Mouse (Mus musculus) myocyte (in vitro differentiated cells): ENCODE data around the gene Cuedc1. TPM values are rescaled to one million over a fixed set of nuclear protein-coding genes. Genes with fewer than 3 reads are reported as not detected.
A peak's percentile ranks its signal among the peaks of the same experiment; 100 is the strongest.

ENCODE experiments used
- H3K27me3 ChIP-seq: one replicate; pipeline ENCODE4 v1.6.1; 2011; ENCODE audit not compliant: control insufficient read depth, insufficient read depth, insufficient read length
- H3K36me3 ChIP-seq: one replicate; pipeline ENCODE4 v1.6.1; 2011; ENCODE audit not compliant: control insufficient read depth, insufficient read depth
- H3K4me2 ChIP-seq: one replicate; pipeline ENCODE4 v1.6.1; 2011; ENCODE audit warnings: low read depth, control low read depth
- H3K4me3 ChIP-seq: one replicate; pipeline ENCODE4 v1.5.1; 2011; ENCODE audit warnings: mild to moderate bottlenecking, control low read depth, moderate library complexity
- H3K79me2 ChIP-seq: one replicate; pipeline ENCODE4 v1.6.1; 2011; ENCODE audit not compliant: control insufficient read depth, insufficient read depth
- H3ac ChIP-seq: one replicate; pipeline ENCODE4 v1.6.1; 2011; ENCODE audit not compliant: control insufficient read depth, insufficient read length
- CEBPB ChIP-seq: IDR thresholded peaks from 2 replicates; pipeline ENCODE4 v1.6.1; 2011; ENCODE audit warnings: mild to moderate bottlenecking, moderate library complexity; ENCODE audit not compliant: poor library complexity, insufficient read depth, severe bottlenecking
- E2F4 ChIP-seq: IDR thresholded peaks from one replicate; pipeline ENCODE4 v1.6.1; 2011; ENCODE audit warnings: mild to moderate bottlenecking, control low read depth, moderate library complexity; ENCODE audit not compliant: insufficient read depth
- MAX ChIP-seq: IDR thresholded peaks from one replicate; pipeline ENCODE4 v1.6.1; 2011; ENCODE audit warnings: low read depth, mild to moderate bottlenecking, control low read depth
- MYOD1 ChIP-seq, 3 experiments: IDR thresholded peaks; one replicate each; pipeline ENCODE4 v1.6.1; 2011; ENCODE audit warnings: control low read depth in 2 of 3, low read depth in 2 of 3, mild to moderate bottlenecking in 2 of 3, moderate library complexity in 1 of 3; ENCODE audit not compliant: insufficient read length in 2 of 3, control insufficient read depth in 1 of 3
- MYOG ChIP-seq, 3 experiments: IDR thresholded peaks; one replicate each; pipeline ENCODE4 v1.6.1; 2011; ENCODE audit warnings: control low read depth in 2 of 3, low read depth in 2 of 3, mild to moderate bottlenecking in 2 of 3; ENCODE audit not compliant: insufficient read length in 2 of 3, control insufficient read depth in 1 of 3, insufficient read depth in 1 of 3
- POLR2A ChIP-seq: IDR thresholded peaks from one replicate; pipeline ENCODE4 v1.6.1; 2011; ENCODE audit warnings: low read depth, mild to moderate bottlenecking, control low read depth, moderate library complexity; ENCODE audit not compliant: insufficient read length
- POLR2AphosphoS2 ChIP-seq: IDR thresholded peaks from one replicate; pipeline ENCODE4 v1.6.1; 2011; ENCODE audit warnings: low read depth, control low read depth; ENCODE audit not compliant: insufficient read length
- REST ChIP-seq: IDR thresholded peaks from one replicate; pipeline ENCODE4 v1.6.1; 2011; ENCODE audit warnings: mild to moderate bottlenecking, control low read depth, moderate library complexity; ENCODE audit not compliant: insufficient read depth, insufficient read length
- SRF ChIP-seq: IDR thresholded peaks from one replicate; pipeline ENCODE4 v1.6.1; 2011; ENCODE audit warnings: low read depth; ENCODE audit not compliant: control insufficient read depth, insufficient read length
- TCF12 ChIP-seq: IDR thresholded peaks from one replicate; pipeline ENCODE4 v1.6.1; 2011; ENCODE audit warnings: mild to moderate bottlenecking, control low read depth; ENCODE audit not compliant: poor library complexity, insufficient read depth, severe bottlenecking
- TCF3 ChIP-seq: IDR thresholded peaks from one replicate; pipeline ENCODE4 v1.6.1; 2011; ENCODE audit warnings: low read depth, control low read depth; ENCODE audit not compliant: insufficient read length
- USF1 ChIP-seq: IDR thresholded peaks from one replicate; pipeline ENCODE4 v1.6.1; 2011; ENCODE audit warnings: low read depth, mild to moderate bottlenecking, control low read depth, moderate library complexity
- polyA plus RNA-seq: library from polyadenylated mRNA; unstranded; fragments of >200 nt; fragmentation: generic; extraction: Trizol; gene quantifications from one replicate; pipeline ENCODE4 v1.2.1, GENCODE M21; 2012; ENCODE audit warnings: missing spikeins

Gene Cuedc1
- polyA plus RNA-seq, 1 experiment = 40.8 TPM

DNA sequence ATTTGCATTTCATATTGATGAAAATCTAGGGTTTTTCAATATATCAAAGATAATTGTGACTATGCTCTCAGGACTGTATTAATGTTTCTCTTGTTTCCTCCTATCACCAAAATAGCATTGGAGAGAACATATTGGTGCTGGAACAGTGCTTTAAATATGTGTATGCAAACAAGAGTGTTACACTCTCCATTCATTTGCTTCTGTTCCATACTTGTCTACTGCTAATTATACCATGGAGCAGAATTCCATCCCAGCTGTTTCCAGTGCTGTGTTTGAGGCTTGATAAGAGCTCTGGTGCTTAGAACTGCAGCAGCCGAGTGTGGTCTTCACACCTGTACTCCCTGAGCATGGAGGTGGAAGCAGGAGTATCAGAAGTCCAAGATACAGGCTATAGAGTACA lies 21.5 kb upstream of the Cuedc1 start:
- H3K4me3 ChIP-seq = no peak overlapping the region
- H3K27me3 ChIP-seq = no peaks in the 10 kb centered on the region
- no peak overlapping the region for H3ac ChIP-seq
- H3K4me2 ChIP-seq = no peak overlapping the region
- TF ChIP-seq SRF (no peak), TCF12 (no peak), TCF3 (no peak), CEBPB (no peak), REST (no peak), POLR2AphosphoS2 (no peak), MYOG (IDR thresholded peaks at IDR 0.05; ENCODE audit: control insufficient read depth in 1 of 3, insufficient read depth in 1 of 3, insufficient read length in 2 of 3, low read depth in 2 of 3) (no peak), POLR2A (no peak), E2F4 (no peak), USF1 (no peak), MAX (no peak), MYOD1 (IDR thresholded peaks at IDR 0.05; ENCODE audit: control insufficient read depth in 1 of 3, insufficient read length in 2 of 3, low read depth in 2 of 3) (no peak)
- H3K79me2 ChIP-seq = peaks cover 65% of the 10 kb centered on the region
- H3K36me3 ChIP-seq = peaks cover 68% of the 10 kb centered on the region

- H3K36me3 ChIP-seq = peaks cover 38% of the 10 kb centered on the region
- no peak overlapping the region for H3K4me3 ChIP-seq
- H3K79me2 ChIP-seq = no peaks in the 10 kb centered on the region
- H3ac ChIP-seq = no peak overlapping the region
- no peak overlapping the region for H3K4me2 ChIP-seq
- no peaks in the 10 kb centered on the region for H3K27me3 ChIP-seq
- TF ChIP-seq MYOG (IDR thresholded peaks at IDR 0.05; ENCODE audit: control insufficient read depth in 1 of 3, insufficient read depth in 1 of 3, insufficient read length in 2 of 3, low read depth in 2 of 3) (no peak), MAX (no peak), MYOD1 (IDR thresholded peaks at IDR 0.05; ENCODE audit: control insufficient read depth in 1 of 3, insufficient read length in 2 of 3, low read depth in 2 of 3) (no peak), REST (no peak), CEBPB (no peak), E2F4 (no peak)
Observed at GRCm38 (mm10) chr11:88083699-88084098, 14.2 kb upstream of the Cuedc1 start.

DNA sequence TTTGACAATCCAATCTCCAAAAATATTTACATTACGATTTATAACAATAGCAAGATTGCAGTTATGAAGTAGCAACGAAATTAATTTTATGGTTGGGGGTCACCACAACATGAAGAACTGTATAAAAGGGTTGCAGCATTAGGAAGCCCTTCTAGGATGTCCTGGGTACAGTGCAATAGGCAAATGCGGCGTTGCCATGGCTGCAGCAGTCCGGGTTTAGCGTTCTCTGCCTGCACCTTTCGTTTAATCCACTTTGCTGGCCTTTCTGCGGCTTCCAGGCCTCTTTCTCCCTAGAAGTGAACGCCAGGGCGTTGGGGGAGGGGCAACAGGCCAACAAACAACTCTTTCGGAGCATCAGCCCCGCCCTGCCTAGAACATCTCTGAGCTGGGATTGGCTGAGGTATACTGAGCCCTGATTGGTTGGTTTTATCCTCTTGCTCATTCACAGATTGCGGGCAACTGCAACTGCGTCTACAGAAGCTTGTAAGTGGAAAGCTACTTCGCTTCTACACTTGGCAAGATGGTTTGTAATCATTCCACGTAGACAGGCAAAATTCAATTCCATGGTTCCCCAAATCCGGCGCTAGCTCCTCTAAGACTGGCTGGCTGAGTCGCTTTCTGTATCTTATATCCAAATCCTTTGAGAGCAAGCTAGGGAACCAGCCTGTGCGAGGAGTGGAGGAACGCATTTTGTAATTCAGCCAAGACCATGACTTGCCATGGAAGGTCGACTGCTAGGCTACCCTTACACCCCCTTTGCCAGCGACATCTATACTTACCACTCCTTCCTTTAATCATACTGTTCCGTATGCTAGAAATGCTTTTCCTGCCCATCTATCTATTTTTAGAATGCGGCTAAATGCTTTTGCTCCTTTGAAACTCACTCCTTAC lies 10.9 kb upstream of the Cuedc1 start:
- H3K4me2 ChIP-seq = peak overlapping the region; percentile 84
- H3K79me2 ChIP-seq = no peaks in the 10 kb centered on the region
- peaks cover 16% of the 10 kb centered on the region for H3K36me3 ChIP-seq
- TF ChIP-seq CEBPB (no peak), USF1 (no peak), SRF (no peak), REST (no peak), TCF12 (no peak), POLR2AphosphoS2 (peak; percentile 13), TCF3 (no peak), MYOD1 (IDR thresholded peaks at IDR 0.05; ENCODE audit: control insufficient read depth in 1 of 3, insufficient read length in 2 of 3, low read depth in 2 of 3) (no peak)
- H3K4me3 ChIP-seq = no peak overlapping the region
- H3K27me3 ChIP-seq = no peaks in the 10 kb centered on the region
- H3ac ChIP-seq = no peak overlapping the region

DNA sequence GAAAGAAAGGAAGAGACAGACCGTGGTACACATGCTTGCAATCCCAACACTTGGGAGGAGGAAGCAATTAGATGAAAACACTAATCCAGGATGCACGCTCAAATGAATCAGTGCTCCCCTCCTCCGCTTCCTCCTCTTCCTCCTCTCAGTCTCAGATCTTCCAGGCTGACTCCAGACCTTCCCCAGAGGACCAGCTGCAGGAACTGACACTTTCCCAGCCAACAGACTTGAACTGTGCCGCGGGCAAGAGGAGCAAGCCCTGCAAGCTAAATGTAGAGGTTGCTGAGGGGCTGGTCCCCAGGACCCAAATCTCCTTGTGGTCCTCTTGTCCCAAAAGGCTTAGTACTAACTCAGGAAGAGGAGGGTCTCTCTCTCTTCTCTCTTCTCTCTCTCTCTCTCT lies 8.7 kb upstream of the Cuedc1 start:
- peaks cover 2% of the 10 kb centered on the region for H3K36me3 ChIP-seq
- no peak for TF ChIP-seq TCF3
- TF ChIP-seq TCF12 = no peak
- TF ChIP-seq REST = no peak
- no peak for TF ChIP-seq CEBPB
- TF ChIP-seq SRF = no peak
- no peak for TF ChIP-seq E2F4
- TF ChIP-seq MAX = no peak
- no peak for TF ChIP-seq USF1
- no peak for TF ChIP-seq MYOD1 (IDR thresholded peaks at IDR 0.05; ENCODE audit: control insufficient read depth in 1 of 3, insufficient read length in 2 of 3, low read depth in 2 of 3)
- no peak for TF ChIP-seq MYOG (IDR thresholded peaks at IDR 0.05; ENCODE audit: control insufficient read depth in 1 of 3, insufficient read depth in 1 of 3, insufficient read length in 2 of 3, low read depth in 2 of 3)
- no peak for TF ChIP-seq POLR2AphosphoS2
- no peak for TF ChIP-seq POLR2A
- no peak overlapping the region for H3K4me3 ChIP-seq
- no peak overlapping the region for H3K4me2 ChIP-seq
- H3K79me2 ChIP-seq = no peaks in the 10 kb centered on the region
- no peaks in the 10 kb centered on the region for H3K27me3 ChIP-seq
- no peak overlapping the region for H3ac ChIP-seq

DNA sequence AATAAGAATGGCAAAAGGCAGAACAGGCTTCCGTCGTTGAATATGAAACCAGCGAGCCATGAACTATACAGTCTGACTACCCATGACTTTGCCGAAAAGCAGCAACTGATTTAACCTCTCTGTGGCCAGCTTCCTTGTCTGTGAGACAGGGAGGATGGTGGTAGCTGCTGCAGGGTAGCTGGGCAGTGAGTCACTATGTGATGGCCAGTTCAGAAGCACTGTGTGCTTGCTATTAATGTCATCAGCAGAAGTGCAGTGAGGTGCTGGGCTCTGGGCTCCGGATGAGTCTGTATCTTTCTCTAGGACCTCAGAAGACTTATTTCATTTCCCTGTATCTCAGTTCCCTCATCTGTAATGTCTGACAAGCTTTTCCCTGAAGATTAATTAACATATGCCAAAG lies 7.6 kb upstream of the Cuedc1 start:
- Histone ChIP-seq H3K36me3 (no peaks in the 10 kb centered on the region), H3ac (no peak overlapping the region), H3K4me2 (peak overlapping the region; percentile 28), H3K4me3 (no peak overlapping the region), H3K27me3 (no peaks in the 10 kb centered on the region), H3K79me2 (no peaks in the 10 kb centered on the region)
- no peak for TF ChIP-seq SRF
- no peak for TF ChIP-seq TCF12
- TF ChIP-seq TCF3 = no peak
- TF ChIP-seq MYOD1 (IDR thresholded peaks at IDR 0.05; ENCODE audit: control insufficient read depth in 1 of 3, insufficient read length in 2 of 3, low read depth in 2 of 3) = no peak
- TF ChIP-seq USF1 = no peak
- no peak for TF ChIP-seq MYOG (IDR thresholded peaks at IDR 0.05; ENCODE audit: control insufficient read depth in 1 of 3, insufficient read depth in 1 of 3, insufficient read length in 2 of 3, low read depth in 2 of 3)
- TF ChIP-seq POLR2A = peak; percentile 44
- TF ChIP-seq POLR2AphosphoS2 = peak; percentile 55
- no peak for TF ChIP-seq MAX
- no peak for TF ChIP-seq E2F4
- no peak for TF ChIP-seq REST
- peak; percentile 95 for TF ChIP-seq CEBPB
